Mouse (Mus musculus) MEL (cell line): ENCODE data around the gene Ube2o. TPM values are rescaled to one million over a fixed set of nuclear protein-coding genes. Genes with fewer than 3 reads are reported as not detected.
"Not testable (repeated sequence)": the region's sequence is repeated elsewhere in the genome, so short reads cannot be mapped to it uniquely, and the experiment has no call there.

ENCODE experiments used
- DNase-seq: peaks from one replicate; pipeline ENCODE4 v3.0.0; 2011; ENCODE audit warnings: low read depth, low spot score
- H3K27ac ChIP-seq: 2 replicates; pipeline ENCODE4 v1.5.1; 2012; ENCODE audit warnings: low read depth, mild to moderate bottlenecking, control low read depth, low read length, moderate library complexity; ENCODE audit not compliant: control insufficient read depth
- H3K27me3 ChIP-seq, 2 experiments: fragments of 150-350 bp in 1 of 2; sonication (generic) in 1 of 2; 2 replicates each; pipeline ENCODE4 v1.6.1; 2012; ENCODE audit warnings: low read length in 2 of 2, mild to moderate bottlenecking in 2 of 2, improper control_type of control experiment in 1 of 2, moderate library complexity in 1 of 2; ENCODE audit not compliant: insufficient read depth in 2 of 2, control insufficient read depth in 1 of 2
- H3K36me3 ChIP-seq, 2 experiments: 2 replicates each; pipeline ENCODE4 v1.6.1; 2012 to 2014; ENCODE audit warnings: low read length in 2 of 2, improper control_type of control experiment in 1 of 2, inconsistent platforms in 1 of 2, mild to moderate bottlenecking in 1 of 2; ENCODE audit not compliant: insufficient read depth in 2 of 2, control insufficient read depth in 1 of 2
- H3K4me1 ChIP-seq, 2 experiments: fragments of 150-350 bp in 1 of 2; sonication (generic) in 1 of 2; 2 replicates each; pipeline ENCODE4 v1.6.1; 2012; ENCODE audit warnings: low read length in 2 of 2, improper control_type of control experiment in 1 of 2, mild to moderate bottlenecking in 1 of 2; ENCODE audit not compliant: insufficient read depth in 2 of 2, control insufficient read depth in 1 of 2
- H3K4me3 ChIP-seq, 2 experiments: fragments of 150-350 bp in 1 of 2; sonication (generic) in 1 of 2; 2 replicates each; pipeline ENCODE4 v1.5.1; 2012; ENCODE audit warnings: low read depth in 2 of 2, low read length in 2 of 2, mild to moderate bottlenecking in 2 of 2, moderate library complexity in 2 of 2, control low read depth in 1 of 2, improper control_type of control experiment in 1 of 2; ENCODE audit not compliant: control insufficient read depth in 1 of 2, insufficient read depth in 1 of 2
- H3K79me2 ChIP-seq: 2 replicates; pipeline ENCODE4 v1.6.1; 2012; ENCODE audit warnings: mild to moderate bottlenecking, low read length, moderate library complexity; ENCODE audit not compliant: control insufficient read depth, poor library complexity, insufficient read depth
- H3K9ac ChIP-seq: 2 replicates; pipeline ENCODE4 v1.6.1; 2012; ENCODE audit warnings: low read depth, mild to moderate bottlenecking, control low read depth, low read length, moderate library complexity; ENCODE audit not compliant: control insufficient read depth, poor library complexity, severe bottlenecking
- H3K9me3 ChIP-seq: fragments of 150-350 bp; sonication (generic); replicated peaks from 2 replicates; pipeline ENCODE4 v1.6.1; 2012; ENCODE audit warnings: mild to moderate bottlenecking, low read length, improper control_type of control experiment, moderate library complexity; ENCODE audit not compliant: insufficient read depth
- BHLHE40 ChIP-seq: IDR thresholded peaks from 2 replicates; pipeline ENCODE4 v1.6.1; 2012; ENCODE audit warnings: low read depth, mild to moderate bottlenecking, inconsistent platforms, low read length, improper control_type of control experiment, borderline replicate concordance
- CHD2 ChIP-seq: IDR thresholded peaks from 2 replicates; pipeline ENCODE4 v1.6.1; 2011; ENCODE audit warnings: low read length, improper control_type of control experiment
- EP300 ChIP-seq, 2 experiments: IDR thresholded peaks; 2 replicates each; pipeline ENCODE4 v1.6.1; 2011; ENCODE audit warnings: improper control_type of control experiment in 2 of 2, low read length in 2 of 2, low read depth in 1 of 2, mild to moderate bottlenecking in 1 of 2
- ETS1 ChIP-seq: IDR thresholded peaks from 2 replicates; pipeline ENCODE4 v1.6.1; 2012; ENCODE audit warnings: low read depth, mild to moderate bottlenecking, inconsistent platforms, low read length, improper control_type of control experiment, moderate library complexity
- JUND ChIP-seq: IDR thresholded peaks from 2 replicates; pipeline ENCODE4 v1.6.1; 2011; ENCODE audit warnings: low read depth, mild to moderate bottlenecking, improper control_type of control experiment, low read length
- KAT2A ChIP-seq: conservative IDR thresholded peaks from 2 replicates; pipeline ENCODE4 v1.6.1; 2012; ENCODE audit warnings: low read depth, low read length, improper control_type of control experiment, inconsistent platforms
- MAX ChIP-seq: IDR thresholded peaks from 2 replicates; pipeline ENCODE4 v1.6.1; 2011; ENCODE audit warnings: low read length, improper control_type of control experiment
- MAZ ChIP-seq: IDR thresholded peaks from 2 replicates; pipeline ENCODE4 v1.6.1; 2012; ENCODE audit warnings: low read depth, mild to moderate bottlenecking, inconsistent platforms, low read length, improper control_type of control experiment
- MEF2A ChIP-seq: IDR thresholded peaks from 2 replicates; pipeline ENCODE4 v1.6.1; 2014; ENCODE audit warnings: low read depth, mild to moderate bottlenecking, inconsistent platforms, low read length, improper control_type of control experiment; ENCODE audit not compliant: poor library complexity, insufficient replicate concordance, severe bottlenecking; ENCODE audit errors: extremely low read depth
- MXI1 ChIP-seq: IDR thresholded peaks from 2 replicates; pipeline ENCODE4 v1.6.1; 2011; ENCODE audit warnings: mild to moderate bottlenecking, low read depth, low read length, improper control_type of control experiment
- POLR2AphosphoS5 ChIP-seq: IDR thresholded peaks from 2 replicates; pipeline ENCODE4 v1.6.1; 2012; ENCODE audit warnings: low read depth, borderline replicate concordance, mild to moderate bottlenecking, inconsistent platforms, low read length, moderate library complexity, mixed read lengths
- RAD21 ChIP-seq: IDR thresholded peaks from 2 replicates; pipeline ENCODE4 v1.6.1; 2011; ENCODE audit warnings: mild to moderate bottlenecking, low read depth, low read length, improper control_type of control experiment
- RCOR1 ChIP-seq: IDR thresholded peaks from 2 replicates; pipeline ENCODE4 v1.6.1; 2012; ENCODE audit warnings: low read depth, mild to moderate bottlenecking, inconsistent platforms, low read length, improper control_type of control experiment
- SMC3 ChIP-seq: IDR thresholded peaks from 2 replicates; pipeline ENCODE4 v1.6.1; 2011; ENCODE audit warnings: low read depth, low read length, improper control_type of control experiment
- TAL1 ChIP-seq: IDR thresholded peaks from 2 replicates; pipeline ENCODE4 v1.6.1; 2012; ENCODE audit warnings: mild to moderate bottlenecking, inconsistent platforms, low read length, moderate library complexity, mixed read lengths
- TBP ChIP-seq: IDR thresholded peaks from 2 replicates; pipeline ENCODE4 v1.8.0; 2011; ENCODE audit warnings: low read depth, low read length, improper control_type of control experiment
- TCF12 ChIP-seq: IDR thresholded peaks from 2 replicates; pipeline ENCODE4 v1.6.1; 2014; ENCODE audit warnings: low read depth, mild to moderate bottlenecking, inconsistent platforms, low read length, improper control_type of control experiment, moderate library complexity
- UBTF ChIP-seq: IDR thresholded peaks from 2 replicates; pipeline ENCODE4 v1.6.1; 2012; ENCODE audit warnings: low read depth, mild to moderate bottlenecking, inconsistent platforms, low read length, improper control_type of control experiment, moderate library complexity, borderline replicate concordance; ENCODE audit not compliant: insufficient read depth
- ZKSCAN1 ChIP-seq: IDR thresholded peaks from 2 replicates; pipeline ENCODE4 v1.6.1; 2012; ENCODE audit warnings: low read depth, mild to moderate bottlenecking, inconsistent platforms, low read length, improper control_type of control experiment, moderate library complexity
- ZMIZ1 ChIP-seq: IDR thresholded peaks from 2 replicates; pipeline ENCODE4 v1.6.1; 2012; ENCODE audit warnings: low read depth, mild to moderate bottlenecking, inconsistent platforms, low read length, improper control_type of control experiment, moderate library complexity
- polyA plus RNA-seq, 2 experiments: library from polyadenylated mRNA; stranded (reverse) in 1 of 2; unstranded in 1 of 2; fragments of >175 nt in 1 of 2; fragments of >200 nt in 1 of 2; gene quantifications; 2 replicates each; pipeline versions ENCODE4 v1.2.1 to v1.2.4; 2012; ENCODE audit warnings: low replicate concordance in 2 of 2, low read depth in 1 of 2; ENCODE audit not compliant: insufficient read length in 2 of 2, insufficient read depth in 1 of 2, missing spikeins in 1 of 2
- total RNA-seq: library from RNA; depleted of rRNA; stranded (reverse); fragments of 300-350 nt; gene quantifications from 2 replicates; pipeline ENCODE4 v1.2.3, GENCODE M21; 2012

Ube2o gene
- total and polyA plus RNA-seq, 3 experiments, result 22.9 to 42.8 TPM; not detected in 1

- H3K79me2 ChIP-seq, result no peaks in the 10 kb centered on the region; the same call in 1 of the 2 replicates
- peaks cover 0 to 20% of the 10 kb centered on the region in 2 experiments; a peak in 3 of 4 replicates for H3K36me3 ChIP-seq
- no peaks in the 10 kb centered on the region for H3K27me3 ChIP-seq
- DNase-seq, result no peak
- no peak overlapping the region for H3K9ac ChIP-seq
- no peak overlapping the region for H3K4me3 ChIP-seq
- H3K27ac ChIP-seq, result no peak overlapping the region
- no peak for TF ChIP-seq RCOR1
- TF ChIP-seq ETS1, result no peak
- TF ChIP-seq TAL1, result no peak
- TF ChIP-seq UBTF, result no peak
- TF ChIP-seq MAZ, result no peak
- TF ChIP-seq RAD21, result no peak
- TF ChIP-seq BHLHE40, result no peak
- no peak for TF ChIP-seq MAX
- no peak for TF ChIP-seq ZKSCAN1
- TF ChIP-seq TCF12, result no peak
- no peak for TF ChIP-seq POLR2AphosphoS5
- TF ChIP-seq EP300 (IDR thresholded peaks at IDR 0.05; ENCODE audit: low read depth in 1 of 2, low read length in 2 of 2), result no peak
- TF ChIP-seq SMC3, result no peak
- TF ChIP-seq MEF2A, result no peak
- no peak for TF ChIP-seq ZMIZ1
- no peak for TF ChIP-seq TBP
- no peak for TF ChIP-seq KAT2A
- no peak for TF ChIP-seq MXI1
- no peaks in the 10 kb centered on the region for H3K9me3 ChIP-seq
- H3K4me1 ChIP-seq, result peaks cover 14 to 24% of the 10 kb centered on the region in 2 experiments
These were observed 31.3 kb upstream of the Ube2o start for GRCm38 (mm10) chr11:116612554-116612953.

GRCm38 (mm10) chr11:116611883-116612282, 30.6 kb upstream of the Ube2o start:
- TF ChIP-seq CHD2 (no peak), JUND (no peak), ZMIZ1 (no peak)
- Histone ChIP-seq H3K27me3 (no peaks in the 10 kb centered on the region), H3K79me2 (no peaks in the 10 kb centered on the region; the same call in 1 of the 2 replicates), H3K4me1 (peaks cover 10 to 17% of the 10 kb centered on the region in 2 experiments), H3K9ac (no peak overlapping the region), H3K4me3 (no peak overlapping the region), H3K9me3 (no peaks in the 10 kb centered on the region), H3K27ac (no peak overlapping the region), H3K36me3 (peaks cover 0 to 16% of the 10 kb centered on the region in 2 experiments; a peak in 3 of 4 replicates)
- no peak for DNase-seq

GRCm38 (mm10) chr11:116611168-116611567, 29.9 kb upstream of the Ube2o start:
- not testable (repeated sequence) for DNase-seq, H3K36me3 ChIP-seq, H3K9me3 ChIP-seq, H3K27ac ChIP-seq, H3K4me3 ChIP-seq, H3K9ac ChIP-seq, H3K79me2 ChIP-seq, H3K27me3 ChIP-seq
- H3K4me1 ChIP-seq, result peaks cover 3 to 10% of the 10 kb centered on the region in 2 experiments
